Mouse (Mus musculus) effector memory CD4-positive, alpha-beta T cell, adult 7 months (primary cell): ENCODE data around the gene Usp19. TPM values are rescaled to one million over a fixed set of nuclear protein-coding genes. Genes with fewer than 3 reads are reported as not detected.

ENCODE experiments used
- polyA plus RNA-seq: library from polyadenylated mRNA; unstranded; fragments of 100-300 nt; shearing (Covaris generic); gene quantifications from one replicate; pipeline ENCODE4 v1.2.1, GENCODE M21; 2017

Gene Usp19
- 150 TPM for polyA plus RNA-seq

GRCm38 (mm10) chr9:108490559-108491285 is at the start of gene Usp19:
Gene Usp19 (plus strand): TSS chr9:108490602.

GRCm38 (mm10) chr9:108460319-108461178 is 29.9 kb upstream of the Usp19 start, which contains the start of gene Ccdc71:
Gene Ccdc71 (plus strand): TSS chr9:108460527.

DNA sequence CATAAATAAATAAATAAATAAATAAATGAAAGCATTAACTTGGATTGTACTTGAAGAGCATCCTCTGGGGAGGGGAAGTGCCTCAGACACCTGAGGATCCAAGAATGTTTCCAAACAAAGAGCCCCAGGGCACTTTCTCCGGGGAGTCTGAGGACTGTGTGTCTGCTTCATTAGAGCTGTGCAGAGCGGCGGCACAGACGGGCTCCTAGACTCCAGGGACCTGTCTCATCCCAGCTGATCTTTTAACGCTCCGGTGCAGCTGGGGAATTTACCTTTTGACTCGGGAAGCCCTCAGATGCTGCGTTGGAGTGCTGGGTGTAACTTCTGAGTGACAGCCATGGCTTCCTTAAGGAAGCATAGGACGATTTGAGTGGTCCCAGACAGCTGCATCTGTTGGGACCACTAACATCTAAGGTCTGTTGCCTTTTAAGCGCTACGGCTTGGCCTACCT is 29.2 kb upstream of the Usp19 start, which contains the start of gene Klhdc8b:
Gene Klhdc8b (minus strand): TSS at position 401 of the 451 bp plus-strand sequence.

GRCm38 (mm10) chr9:108479721-108480351 is 10.6 kb upstream of the Usp19 start, which contains the start of gene Lamb2:
Gene Lamb2 (plus strand): TSS chr9:108479736.

DNA sequence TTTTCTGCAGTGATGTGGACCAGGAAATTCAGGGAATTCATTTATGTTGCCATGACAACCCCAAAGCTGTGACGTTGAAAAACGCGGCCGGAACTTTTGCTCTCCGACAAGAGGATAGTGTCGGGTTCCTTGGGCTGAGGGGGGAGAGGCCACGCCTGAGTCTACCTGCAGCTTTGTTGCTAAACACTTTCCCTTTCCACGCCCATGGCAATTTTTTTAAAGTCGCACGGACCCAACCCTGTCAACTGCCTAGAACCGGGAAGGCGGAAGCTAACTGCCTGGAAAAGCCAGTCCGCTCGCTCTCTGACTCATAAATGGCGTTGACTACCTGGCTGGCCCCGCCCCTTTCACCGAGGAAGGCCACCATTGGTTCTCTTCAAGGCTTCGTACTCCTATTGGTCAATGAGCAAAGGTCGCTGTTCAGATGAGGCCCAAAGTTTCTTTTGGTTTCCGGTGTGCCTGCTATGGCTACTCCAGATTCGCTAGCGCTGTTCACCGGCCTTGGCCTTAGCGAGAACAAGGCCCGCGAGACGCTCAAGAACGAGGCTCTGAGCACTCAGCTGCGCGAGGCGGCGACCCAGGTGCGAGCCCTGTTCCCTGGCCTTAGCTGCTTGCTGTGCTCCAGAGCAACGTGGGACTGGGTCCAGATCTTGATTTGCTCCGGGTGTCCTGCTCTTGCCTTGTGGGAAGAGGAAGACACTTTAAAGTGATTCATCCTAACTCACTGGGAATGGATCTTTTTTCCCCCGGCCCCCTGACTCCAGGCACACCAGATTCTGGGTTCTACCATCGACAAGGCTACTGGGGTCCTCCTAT is 17.4 kb downstream of the Usp19 start, which contains the start of gene Qars:
Gene Qars (plus strand): TSS at position 88 of the 816 bp plus-strand sequence.

DNA sequence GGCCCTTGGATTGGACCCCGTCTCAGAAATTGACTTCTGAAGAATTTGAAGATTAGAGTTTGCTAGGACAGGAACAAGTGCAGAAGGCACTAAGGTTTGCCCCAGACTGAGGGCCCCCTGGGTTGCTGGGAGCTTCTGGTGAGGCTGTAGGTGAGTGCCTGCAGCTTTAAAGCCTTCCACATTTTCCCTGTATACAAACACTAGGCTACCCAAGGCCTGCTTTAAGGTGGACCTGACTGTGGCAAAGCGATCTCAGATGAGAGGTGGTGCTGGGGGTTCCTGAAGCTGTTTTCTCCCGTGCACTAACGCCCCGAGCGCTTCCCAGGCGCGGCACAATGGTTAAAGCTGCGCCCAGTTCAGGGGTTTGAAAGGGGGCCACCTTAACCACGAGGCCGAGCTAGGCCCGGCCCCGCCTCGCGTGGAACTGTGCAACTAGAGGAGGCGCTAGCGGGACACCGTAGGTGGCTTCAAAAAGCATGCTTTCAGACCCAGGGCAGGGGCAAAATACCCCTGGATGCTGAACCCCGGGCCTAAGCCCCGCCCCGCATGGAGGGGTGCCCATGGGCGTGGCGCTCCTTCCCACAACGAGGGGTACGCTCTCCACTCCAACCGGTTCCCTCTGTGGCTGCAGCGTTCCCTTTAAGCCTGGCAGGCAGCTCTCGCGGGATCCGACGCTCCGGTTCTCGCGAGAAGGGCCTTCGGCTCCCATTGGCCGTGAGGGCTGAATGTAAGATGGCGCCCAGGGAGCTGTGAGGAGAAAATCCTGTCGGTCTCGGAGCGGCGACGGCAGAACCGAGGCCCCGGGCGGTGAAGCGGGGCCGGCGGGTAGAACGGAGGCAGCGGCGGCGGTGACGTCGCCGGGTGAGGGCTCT is 26.2 kb downstream of the Usp19 start, which contains the start of gene Qrich1:
Gene Qrich1 (plus strand): TSS at position 427 of the 872 bp plus-strand sequence.

Other genes with a start within 250 kb of the Usp19 start
- 7.6 TPM for gene Dag1, start 226.6 kb upstream of the Usp19 start, polyA plus RNA-seq
- gene Nicn1, start 200.2 kb upstream of the Usp19 start, polyA plus RNA-seq, result 2.5 TPM
- not detected for gene Amt, start 193.7 kb upstream of the Usp19 start, polyA plus RNA-seq
- gene Rhoa, start 184.5 kb upstream of the Usp19 start, polyA plus RNA-seq, result 404 TPM
- gene Tcta, start 184.4 kb upstream of the Usp19 start, polyA plus RNA-seq, result 4.3 TPM
- 221 TPM for gene Gpx1, start 151.7 kb upstream of the Usp19 start, polyA plus RNA-seq
- 90.5 TPM for gene Usp4, start 142.7 kb upstream of the Usp19 start, polyA plus RNA-seq
- 1.0 TPM for gene 1700102P08Rik, start 97.8 kb upstream of the Usp19 start, polyA plus RNA-seq
- 0.43 TPM for gene Ccdc36, start 62.1 kb upstream of the Usp19 start, polyA plus RNA-seq
- not detected for gene BC048562, start 54.1 kb upstream of the Usp19 start, polyA plus RNA-seq
- gene Ccdc71, start 30.1 kb upstream of the Usp19 start, polyA plus RNA-seq, result 27.8 TPM
- 9.5 TPM for gene Klhdc8b, start 29.0 kb upstream of the Usp19 start, polyA plus RNA-seq
- gene Lamb2, start 10.9 kb upstream of the Usp19 start, polyA plus RNA-seq, result 0.46 TPM
- 68.2 TPM for gene Qars, start 17.1 kb downstream of the Usp19 start, polyA plus RNA-seq
- 165 TPM for gene Qrich1, start 26.2 kb downstream of the Usp19 start, polyA plus RNA-seq
- gene Impdh2, start 69.7 kb downstream of the Usp19 start, polyA plus RNA-seq, result 115 TPM
- gene Ndufaf3, start 76.8 kb downstream of the Usp19 start, polyA plus RNA-seq, result 27.1 TPM
- 62.4 TPM for gene Dalrd3, start 79.3 kb downstream of the Usp19 start, polyA plus RNA-seq
- gene Wdr6, start 88.1 kb downstream of the Usp19 start, polyA plus RNA-seq, result 25.4 TPM
- 8.5 TPM for gene P4htm, start 107.1 kb downstream of the Usp19 start, polyA plus RNA-seq
- 202 TPM for gene Arih2, start 158.8 kb downstream of the Usp19 start, polyA plus RNA-seq
- gene Slc25a20, start 171.5 kb downstream of the Usp19 start, polyA plus RNA-seq, result 19.9 TPM
- 33.7 TPM for gene Prkar2a, start 198.7 kb downstream of the Usp19 start, polyA plus RNA-seq